Comparison of ENCODE assay signal across 11 mouse cellular contexts in genomic region chr19:3668551-3668950, GRCm38 (mm10). TPM values are rescaled to one million over a fixed set of nuclear protein-coding genes. Genes with fewer than 3 reads are reported as not detected.
DNase-seq lines count a peak whose midpoint lies in the region; ATAC-seq lines count a peak whose summit lies in the region.
"Had no signal": no experiment of that assay in that cellular context is flagged by ENCODE, and none has a peak within 500 bp of the region (broad histone marks: within the 10 kb centered on the region; RNA-seq: fewer than 3 reads in every experiment).

No protein-coding gene starts in this region.

- H3K27ac ChIP-seq in kidney, embryonic 14.5 days (ENCODE audit: low read depth, low read length) = peak overlapping the region; percentile 25; the same call in 1 of the 2 replicates
- peak overlapping the region; percentile 73 for H3K27ac ChIP-seq in brown adipose tissue, adult 24 weeks (replicated peaks; ENCODE audit: low read depth, low read length)
- peak overlapping the region; percentile 88 for H3K27ac ChIP-seq in embryonic facial prominence, embryonic 13.5 days
- peak overlapping the region; percentile 86 for H3K27ac ChIP-seq in limb, embryonic 15.5 days

- H3K27me3 ChIP-seq in kidney, embryonic 14.5 days (ENCODE audit: control insufficient read depth, insufficient read depth, low read length) = no peaks in the 10 kb centered on the region
- no peaks in the 10 kb centered on the region for H3K27me3 ChIP-seq in embryonic facial prominence, embryonic 13.5 days
- H3K27me3 ChIP-seq in limb, embryonic 15.5 days = no peaks in the 10 kb centered on the region

- H3K36me3 ChIP-seq in kidney, embryonic 14.5 days (ENCODE audit: control insufficient read depth, insufficient read depth, low read length) = peaks cover 4% of the 10 kb centered on the region; the same call in 1 of the 2 replicates
- peaks cover 23% of the 10 kb centered on the region for H3K36me3 ChIP-seq in embryonic facial prominence, embryonic 13.5 days
- peaks cover 22% of the 10 kb centered on the region for H3K36me3 ChIP-seq in limb, embryonic 15.5 days
- H3K36me3 ChIP-seq: G1E had no signal

- no peak for ATAC-seq in kidney, embryonic 14.5 days (ENCODE audit: low FRiP score, low TSS enrichment)
- no peak for ATAC-seq in embryonic facial prominence, embryonic 13.5 days (ENCODE audit: insufficient number of reproducible peaks, insufficient read depth, low FRiP score, low TSS enrichment, low read depth)
- no peak for ATAC-seq in limb, embryonic 15.5 days (ENCODE audit: insufficient number of reproducible peaks, low FRiP score, low TSS enrichment, low read depth)

- H3K9me3 ChIP-seq in kidney, embryonic 14.5 days (ENCODE audit: control insufficient read depth, low read length) = peaks cover 4% of the 10 kb centered on the region; the same call in 1 of the 2 replicates
- H3K9me3 ChIP-seq in embryonic facial prominence, embryonic 13.5 days = 0 out of 2 replicates have a peak, but pooled peaks cover 6% of the 10 kb centered on the region
- H3K9me3 ChIP-seq in limb, embryonic 15.5 days = no peaks in the 10 kb centered on the region

- H3K4me1 ChIP-seq in kidney, embryonic 14.5 days (ENCODE audit: control insufficient read depth, insufficient read depth, low read length) = peaks cover 41% of the 10 kb centered on the region
- H3K4me1 ChIP-seq in brown adipose tissue, adult 24 weeks (ENCODE audit: control insufficient read depth, insufficient read depth, insufficient read length, low read length) = peaks cover 52% of the 10 kb centered on the region
- peaks cover 69% of the 10 kb centered on the region for H3K4me1 ChIP-seq in embryonic facial prominence, embryonic 13.5 days
- H3K4me1 ChIP-seq in limb, embryonic 15.5 days = peaks cover 62% of the 10 kb centered on the region

- DNase-seq in kidney, adult 11 months = no peak
- no peak for DNase-seq in cerebellum, adult 8-10 months
- no peak for DNase-seq in left cerebral cortex, postnatal 14 days (ENCODE audit: low spot score in 2 of 2)
- DNase-seq: cerebellum, adult 2 months; forebrain, postnatal 0 days had no signal

- no peak overlapping the region; the same call in 1 of the 2 replicates for H3K4me2 ChIP-seq in kidney, embryonic 14.5 days (replicated peaks; ENCODE audit: low read depth, low read length)
- no peak overlapping the region for H3K4me2 ChIP-seq in embryonic facial prominence, embryonic 13.5 days
- H3K4me2 ChIP-seq in limb, embryonic 15.5 days = no peak overlapping the region
- H3K4me2 ChIP-seq: midbrain, embryonic 11.5 days had no signal

- no peak overlapping the region for H3K9ac ChIP-seq in kidney, embryonic 14.5 days (ENCODE audit: low read depth, low read length)
- peak overlapping the region; percentile 16; the same call in 1 of the 2 replicates for H3K9ac ChIP-seq in embryonic facial prominence, embryonic 13.5 days
- H3K9ac ChIP-seq in limb, embryonic 15.5 days = no peak overlapping the region
- H3K9ac ChIP-seq: forebrain, postnatal 0 days had no signal

- intact Hi-C loops in left cerebral cortex, postnatal 14 days (cut with DNase I) = no loop called here

- WGBS in kidney, embryonic 14.5 days = 82% methylated on average over 10 of the region's 10 CpGs
- WGBS in embryonic facial prominence, embryonic 13.5 days = 73% methylated on average over 10 of the region's 10 CpGs
- 75% methylated on average over 10 of the region's 10 CpGs for WGBS in limb, embryonic 15.5 days

- H3K4me3 ChIP-seq in kidney, embryonic 14.5 days (ENCODE audit: low read length) = no peak overlapping the region
- peak overlapping the region; percentile 46 for H3K4me3 ChIP-seq in brown adipose tissue, adult 24 weeks (ENCODE audit: insufficient read depth, low read depth, low read length)
- no peak overlapping the region for H3K4me3 ChIP-seq in embryonic facial prominence, embryonic 13.5 days
- no peak overlapping the region for H3K4me3 ChIP-seq in limb, embryonic 15.5 days

RNA-seq across cellular contexts. Expression of gene Lrp5, which starts 17.8 kb away (rescaled TPM):
- polyA plus RNA-seq in kidney, embryonic 14.5 days (2014; fragmentation: Nextera tagmentation; extraction: Ambion mirVana) = 7.7 and 10.1 TPM in 2 replicates
- polyA plus RNA-seq in brown adipose tissue, adult 24 weeks (2012; ENCODE audit: insufficient read depth, insufficient read length, missing spikeins) = 13.2 TPM in 2 replicates
- polyA plus RNA-seq in embryonic facial prominence, embryonic 13.5 days (2015; fragmentation: Nextera tagmentation; extraction: Ambion mirVana) = 7.3 and 7.9 TPM in 2 replicates
- 6.6 and 6.8 TPM in 2 replicates for polyA plus RNA-seq in limb, embryonic 15.5 days (2015; fragmentation: Nextera tagmentation; extraction: Ambion mirVana)
- 10 to 100 TPM in 1 of 2 experiments, 1 to 10 TPM in 1; 9.5 to 10.5 TPM for total RNA-seq in left cerebral cortex, postnatal 14 days (2021)

RNA-seq across cellular contexts. Expression of gene 1810055G02Rik, which starts 39.5 kb away (rescaled TPM):
- polyA plus RNA-seq in kidney, embryonic 14.5 days (2014; fragmentation: Nextera tagmentation; extraction: Ambion mirVana) = 33.7 and 38.6 TPM in 2 replicates
- 5.3 and 6.6 TPM in 2 replicates for polyA plus RNA-seq in brown adipose tissue, adult 24 weeks (2012; ENCODE audit: insufficient read depth, insufficient read length, missing spikeins)
- polyA plus RNA-seq in embryonic facial prominence, embryonic 13.5 days (2015; fragmentation: Nextera tagmentation; extraction: Ambion mirVana) = 47.5 and 47.6 TPM in 2 replicates
- 60.5 and 69.0 TPM in 2 replicates for polyA plus RNA-seq in limb, embryonic 15.5 days (2015; fragmentation: Nextera tagmentation; extraction: Ambion mirVana)
- total RNA-seq in left cerebral cortex, postnatal 14 days (2021) = 10 to 100 TPM; 42.8 to 52.3 TPM

Comparison
In these comparisons a context has a peak if more than half of its experiments do, and no peak if none do; other contexts are left out.
1. H3K27ac ChIP-seq: peak in every context shown above with its lines; median percentile 88 in embryonic facial prominence, embryonic 13.5 days; 86 in limb, embryonic 15.5 days; 73 in brown adipose tissue, adult 24 weeks; 25 in kidney, embryonic 14.5 days.